Mouse (Mus musculus) kidney, embryonic 15.5 days (tissue): ENCODE measurements around the gene Sgce. TPM values are rescaled to one million over a fixed set of nuclear protein-coding genes. Genes with fewer than 3 reads are reported as not detected.

ENCODE experiments used
- polyA plus RNA-seq: library from polyadenylated mRNA; unstranded; fragments of >200 nt; fragmentation: Nextera tagmentation; extraction: Ambion mirVana; gene quantifications from 2 replicates; pipeline ENCODE4 v1.2.1, GENCODE M21; 2015

Gene Sgce
- polyA plus RNA-seq, 1 experiment from 2014 or later, result 48.7 TPM

Other genes with a start within 250 kb of the Sgce start
- gene Col1a2, start 242.4 kb downstream of the Sgce start, polyA plus RNA-seq, result 610 and 639 TPM in 2 replicates
- gene Casd1, start 146.4 kb downstream of the Sgce start, polyA plus RNA-seq, result 31.6 and 34.1 TPM in 2 replicates
- gene Peg10, start 99 bp upstream of the Sgce start, polyA plus RNA-seq, result 4.1 and 4.4 TPM in 2 replicates
- 19.0 and 19.5 TPM in 2 replicates for gene Ppp1r9a, start 155.7 kb upstream of the Sgce start, polyA plus RNA-seq